Mouse (Mus musculus) C2C12 (cell line): ENCODE results near the gene Grik4. TPM values are rescaled to one million over a fixed set of nuclear protein-coding genes. Genes with fewer than 3 reads are reported as not detected.

Experiments
- H3K27me3 ChIP-seq: one replicate; pipeline ENCODE4 v1.6.1; 2011; ENCODE audit not compliant: control insufficient read depth, insufficient read depth, insufficient read length
- H3K36me3 ChIP-seq: one replicate; pipeline ENCODE4 v1.6.1; 2011; ENCODE audit not compliant: control insufficient read depth, insufficient read depth
- H3K4me3 ChIP-seq: one replicate; pipeline ENCODE4 v1.5.1; 2011; ENCODE audit warnings: mild to moderate bottlenecking, control low read depth; ENCODE audit not compliant: poor library complexity, insufficient read depth, severe bottlenecking
- H3K79me2 ChIP-seq: one replicate; pipeline ENCODE4 v1.6.1; 2011; ENCODE audit not compliant: control insufficient read depth, insufficient read depth
- H3K79me3 ChIP-seq: one replicate; pipeline ENCODE4 v1.6.1; 2011; ENCODE audit warnings: low read depth, control low read depth
- H3ac ChIP-seq: one replicate; pipeline ENCODE3; 2011; ENCODE audit warnings: low read depth; ENCODE audit not compliant: control insufficient read depth, insufficient read length
- CEBPB ChIP-seq: IDR thresholded peaks from one replicate; pipeline ENCODE4 v1.6.1; 2011; ENCODE audit warnings: low read depth, mild to moderate bottlenecking, control low read depth, moderate library complexity
- CTCF ChIP-seq: IDR thresholded peaks from one replicate; pipeline ENCODE4 v1.5.1; 2011; ENCODE audit not compliant: control insufficient read depth, insufficient read depth, insufficient read length
- FOSL1 ChIP-seq: IDR thresholded peaks from one replicate; pipeline ENCODE4 v1.8.0; 2011; ENCODE audit warnings: mild to moderate bottlenecking, low read length; ENCODE audit not compliant: poor library complexity, insufficient read depth, severe bottlenecking
- MAX ChIP-seq: IDR thresholded peaks from one replicate; pipeline ENCODE4 v1.6.1; 2011; ENCODE audit warnings: mild to moderate bottlenecking, control low read depth
- MYOD1 ChIP-seq: IDR thresholded peaks from one replicate; pipeline ENCODE4 v1.6.1; 2011; ENCODE audit warnings: low read depth; ENCODE audit not compliant: control insufficient read depth, insufficient read length
- MYOG ChIP-seq: IDR thresholded peaks from one replicate; pipeline ENCODE4 v1.6.1; 2011; ENCODE audit not compliant: control insufficient read depth, insufficient read length; ENCODE audit errors: extremely low read depth
- USF1 ChIP-seq: IDR thresholded peaks from one replicate; pipeline ENCODE4 v1.6.1; 2011; ENCODE audit warnings: low read depth, mild to moderate bottlenecking, control low read depth, moderate library complexity
- polyA plus RNA-seq: library from polyadenylated mRNA; unstranded; fragments of >200 nt; fragmentation: generic; extraction: Trizol; gene quantifications from one replicate; pipeline ENCODE4 v1.2.1, GENCODE M21; 2012; ENCODE audit warnings: missing spikeins

Grik4 gene
- polyA plus RNA-seq, 1 experiment, result not detected

GRCm38 (mm10) chr9:42863360-42863759 lies 80.9 kb downstream of the Grik4 start:
- Histone ChIP-seq H3K36me3 (no peaks in the 10 kb centered on the region), H3K27me3 (peaks cover 5% of the 10 kb centered on the region), H3K79me3 (no peaks in the 10 kb centered on the region), H3K79me2 (no peaks in the 10 kb centered on the region), H3ac (no peak overlapping the region), H3K4me3 (no peak overlapping the region)
- TF ChIP-seq MYOD1, result no peak
- TF ChIP-seq FOSL1, result no peak
- no peak for TF ChIP-seq USF1
- TF ChIP-seq CEBPB, result no peak
- TF ChIP-seq MYOG, result no peak
- TF ChIP-seq CTCF, result no peak
- no peak for TF ChIP-seq MAX

GRCm38 (mm10) chr9:42861711-42862110 lies 82.6 kb downstream of the Grik4 start:
- no peak overlapping the region for H3ac ChIP-seq

GRCm38 (mm10) chr9:42861238-42861637 lies 83.1 kb downstream of the Grik4 start:
- H3K27me3 ChIP-seq, result no peaks in the 10 kb centered on the region
- TF ChIP-seq MYOG (no peak), MYOD1 (no peak), CEBPB (no peak), MAX (no peak), FOSL1 (no peak), USF1 (no peak)
- H3K79me2 ChIP-seq, result no peaks in the 10 kb centered on the region
- no peaks in the 10 kb centered on the region for H3K79me3 ChIP-seq
- H3K4me3 ChIP-seq, result no peak overlapping the region
- H3K36me3 ChIP-seq, result no peaks in the 10 kb centered on the region
- no peak overlapping the region for H3ac ChIP-seq

More at GRCm38 (mm10) chr9:42861711-42862110, 82.6 kb downstream of the Grik4 start:
- Histone ChIP-seq H3K79me2 (no peaks in the 10 kb centered on the region), H3K27me3 (no peaks in the 10 kb centered on the region), H3K4me3 (no peak overlapping the region), H3K79me3 (no peaks in the 10 kb centered on the region), H3K36me3 (no peaks in the 10 kb centered on the region)
- TF ChIP-seq MYOG (no peak), MAX (no peak), CTCF (no peak), USF1 (no peak), CEBPB (no peak), FOSL1 (no peak), MYOD1 (no peak)

- TF ChIP-seq USF1, result no peak
These were observed 84.1 kb downstream of the Grik4 start for GRCm38 (mm10) chr9:42859959-42860794.

GRCm38 (mm10) chr9:42858998-42859690 lies 85.1 kb downstream of the Grik4 start:
- Histone ChIP-seq H3K27me3 (peaks cover 4% of the 10 kb centered on the region), H3K36me3 (no peaks in the 10 kb centered on the region), H3K79me3 (no peaks in the 10 kb centered on the region), H3ac (no peak overlapping the region), H3K4me3 (no peak overlapping the region), H3K79me2 (no peaks in the 10 kb centered on the region)
- TF ChIP-seq CEBPB, result no peak
- TF ChIP-seq MYOG, result no peak

More at GRCm38 (mm10) chr9:42859959-42860794, 84.1 kb downstream of the Grik4 start:
- Histone ChIP-seq H3K79me3 (no peaks in the 10 kb centered on the region), H3ac (no peak overlapping the region), H3K27me3 (peaks cover 4% of the 10 kb centered on the region), H3K36me3 (no peaks in the 10 kb centered on the region), H3K79me2 (no peaks in the 10 kb centered on the region), H3K4me3 (no peak overlapping the region)

GRCm38 (mm10) chr9:42858576-42858975 lies 85.7 kb downstream of the Grik4 start:
- Histone ChIP-seq H3K36me3 (no peaks in the 10 kb centered on the region), H3K27me3 (peaks cover 4% of the 10 kb centered on the region), H3K79me2 (no peaks in the 10 kb centered on the region), H3K4me3 (no peak overlapping the region), H3ac (no peak overlapping the region), H3K79me3 (no peaks in the 10 kb centered on the region)
- no peak for TF ChIP-seq CEBPB
- no peak for TF ChIP-seq MYOG
- TF ChIP-seq USF1, result no peak
- no peak for TF ChIP-seq MAX
- TF ChIP-seq MYOD1, result no peak
- TF ChIP-seq FOSL1, result no peak
- no peak for TF ChIP-seq CTCF
